Mouse (Mus musculus) forelimb bud, embryonic 11.5 days (tissue): ENCODE results near the gene Irx5.

Source experiments
- DNase-seq: peaks from one replicate; pipeline ENCODE4 v3.0.0-alpha.2; 2012; ENCODE audit warnings: low read depth, low spot score

The Irx5 gene

GRCm38 (mm10) chr8:92357398-92357981 is at the start of gene Irx5:
Gene Irx5 (plus strand): TSS chr8:92357625.
- peak; percentile 83 for DNase-seq

- no peak for DNase-seq
These were observed 45.2 kb upstream of the Irx5 start for GRCm38 (mm10) chr8:92312178-92312577.

GRCm38 (mm10) chr8:92313707-92314106 is 43.7 kb upstream of the Irx5 start:
- no peak for DNase-seq

GRCm38 (mm10) chr8:92323751-92324150 is 33.7 kb upstream of the Irx5 start:
- no peak for DNase-seq

GRCm38 (mm10) chr8:92327176-92327575 is 30.2 kb upstream of the Irx5 start:
- no peak for DNase-seq

GRCm38 (mm10) chr8:92329273-92329672 is 28.2 kb upstream of the Irx5 start:
- DNase-seq, result no peak

GRCm38 (mm10) chr8:92331811-92332210 is 25.6 kb upstream of the Irx5 start:
- no peak for DNase-seq

- no peak for DNase-seq
These were observed 24.0 kb upstream of the Irx5 start for GRCm38 (mm10) chr8:92333406-92333805.

- DNase-seq, result no peak
These were observed 22.3 kb upstream of the Irx5 start for GRCm38 (mm10) chr8:92335079-92335478.

- DNase-seq, result no peak
These were observed 21.4 kb upstream of the Irx5 start for GRCm38 (mm10) chr8:92336041-92336440.

- DNase-seq, result no peak
These were observed 13.9 kb upstream of the Irx5 start for GRCm38 (mm10) chr8:92343544-92343943.

- DNase-seq, result no peak
These were observed 7.4 kb upstream of the Irx5 start for GRCm38 (mm10) chr8:92349898-92350486.

- DNase-seq, result no peak
These were observed 4.0 kb upstream of the Irx5 start for GRCm38 (mm10) chr8:92353405-92353804.

- no peak for DNase-seq
These were observed 2.6 kb upstream of the Irx5 start for GRCm38 (mm10) chr8:92354536-92355482.

GRCm38 (mm10) chr8:92355701-92356612 is 1.5 kb upstream of the Irx5 start:
- peak; percentile 100 for DNase-seq

GRCm38 (mm10) chr8:92356613-92357375 is 631 bp upstream of the Irx5 start:
- DNase-seq, result no peak

GRCm38 (mm10) chr8:92358141-92358999 is 945 bp downstream of the Irx5 start:
- no peak for DNase-seq

- DNase-seq, result no peak
These were observed 1.8 kb downstream of the Irx5 start for GRCm38 (mm10) chr8:92359000-92359832.

- DNase-seq, result no peak
These were observed 2.3 kb downstream of the Irx5 start for GRCm38 (mm10) chr8:92359833-92360082.
